25 mouse cellular contexts compared by ENCODE assay signal in the genomic region with DNA sequence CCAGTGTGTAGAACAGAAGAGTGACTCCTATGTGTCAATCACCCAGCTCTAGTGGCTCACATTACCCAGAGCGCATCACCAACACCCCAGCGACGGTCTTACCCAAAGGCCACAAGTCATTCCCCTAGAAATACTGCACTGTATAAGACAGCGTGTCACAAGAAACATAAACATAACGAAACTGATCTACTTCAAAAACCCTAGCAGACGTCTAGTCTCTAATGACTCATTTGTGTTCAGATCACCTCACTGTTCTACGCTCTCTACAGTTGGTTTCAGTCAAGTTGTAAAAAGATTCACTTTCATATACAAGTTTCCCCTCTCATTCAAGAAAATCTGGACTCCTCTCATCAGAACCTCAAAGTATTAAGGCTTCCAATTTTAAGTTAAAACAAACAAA. TPM values are rescaled to one million over a fixed set of nuclear protein-coding genes. Genes with fewer than 3 reads are reported as not detected.
"Had no signal": no experiment of that assay in that cellular context is flagged by ENCODE, and none has a peak within 500 bp of the region (broad histone marks: within the 10 kb centered on the region; RNA-seq: fewer than 3 reads in every experiment).

No protein-coding gene starts in this region.

- DNase-seq: gastrocnemius, adult 2 months; gastrocnemius, postnatal 10 days; gastrocnemius, postnatal 25 days; heart, adult 2 months; heart, postnatal 10 days; heart, postnatal 4 days; kidney, adult 18-20 months; kidney, adult 8-10 months; kidney, postnatal 10 days; kidney, postnatal 25 days; kidney, postnatal 4 days; left cerebral cortex, postnatal 4 days had no signal

- ATAC-seq: hindbrain, embryonic 16.5 days; intestine, embryonic 16.5 days; liver, embryonic 12.5 days had no signal

- H3K9me3 ChIP-seq: heart, embryonic 10.5 days; heart, embryonic 12.5 days; hindbrain, embryonic 10.5 days; hindbrain, embryonic 12.5 days; limb, embryonic 13.5 days; limb, embryonic 15.5 days; liver, embryonic 12.5 days had no signal

- H3K27ac ChIP-seq: gastrocnemius, adult 2 months; heart, adult 2 months; heart, embryonic 10.5 days; hindbrain, embryonic 10.5 days; hindbrain, embryonic 12.5 days; hindbrain, embryonic 14.5 days; layer of hippocampus, adult 2 months; limb, embryonic 13.5 days; limb, embryonic 15.5 days; liver, embryonic 12.5 days; liver, embryonic 14.5 days had no signal

- H3K9ac ChIP-seq: heart, embryonic 12.5 days; hindbrain, embryonic 12.5 days; hindbrain, embryonic 14.5 days; limb, embryonic 13.5 days; limb, embryonic 15.5 days; liver, embryonic 12.5 days; liver, embryonic 14.5 days had no signal

- H3K27me3 ChIP-seq: heart, embryonic 12.5 days; liver, embryonic 12.5 days had no signal

- H3K4me2 ChIP-seq: heart, embryonic 12.5 days; hindbrain, embryonic 12.5 days; hindbrain, embryonic 14.5 days; limb, embryonic 13.5 days; limb, embryonic 15.5 days had no signal

- H3K4me3 ChIP-seq: gastrocnemius, adult 2 months; heart, adult 2 months; heart, embryonic 10.5 days; heart, embryonic 12.5 days; hindbrain, embryonic 10.5 days; hindbrain, embryonic 12.5 days; layer of hippocampus, adult 2 months; limb, embryonic 13.5 days; limb, embryonic 15.5 days; liver, embryonic 12.5 days had no signal

RNA-seq across cellular contexts. Expression of a gene that starts 58.4 kb away (rescaled TPM):
- total RNA-seq: gastrocnemius, adult 2 months; liver, adult 2 months had no signal
